Mouse (Mus musculus) heart, postnatal 0 days (tissue): ENCODE measurements around the gene Aoah. TPM values are rescaled to one million over a fixed set of nuclear protein-coding genes. Genes with fewer than 3 reads are reported as not detected.

Source experiments
- ATAC-seq: fragments of 200-750 bp; cut with Nextera tagmentation; 2 replicates; pipeline ENCODE4 v1.8.0; 2017; ENCODE audit warnings: low read depth, moderate number of reproducible peaks, moderate library complexity; ENCODE audit not compliant: insufficient read depth
- DNase-seq: peaks from one replicate; pipeline ENCODE4 v3.0.0-alpha.2; 2016; ENCODE audit warnings: low spot score
- H3K27ac ChIP-seq: fragments of 300-500 bp; sonication (generic); 2 replicates; pipeline ENCODE4 v1.5.1; 2014; ENCODE audit warnings: low read depth, mild to moderate bottlenecking
- H3K27me3 ChIP-seq: fragments of 300-500 bp; sonication (generic); 2 replicates; pipeline ENCODE4 v1.6.1; 2014; ENCODE audit warnings: low read length, mixed read lengths; ENCODE audit not compliant: control insufficient read depth, insufficient read depth
- H3K36me3 ChIP-seq: fragments of 300-500 bp; sonication (generic); replicated peaks from 2 replicates; pipeline ENCODE4 v1.6.1; 2014; ENCODE audit warnings: low read length, mixed read lengths; ENCODE audit not compliant: control insufficient read depth, insufficient read depth
- H3K4me1 ChIP-seq: fragments of 300-500 bp; sonication (generic); 2 replicates; pipeline ENCODE4 v1.6.1; 2014; ENCODE audit warnings: antibody characterized with exemption; ENCODE audit not compliant: control insufficient read depth, insufficient read depth
- H3K4me2 ChIP-seq: fragments of 300-500 bp; sonication (generic); 2 replicates; pipeline ENCODE4 v1.6.1; 2014; ENCODE audit warnings: low read depth, mild to moderate bottlenecking, low read length, moderate library complexity
- H3K4me3 ChIP-seq: fragments of 300-500 bp; sonication (generic); 2 replicates; pipeline ENCODE4 v1.5.1; 2014; ENCODE audit warnings: low read depth, low read length
- H3K9ac ChIP-seq: fragments of 300-500 bp; sonication (generic); replicated peaks from 2 replicates; pipeline ENCODE4 v1.6.1; 2014; ENCODE audit warnings: low read depth, low read length, mixed read lengths
- H3K9me3 ChIP-seq: fragments of 300-500 bp; sonication (generic); replicated peaks from 2 replicates; pipeline ENCODE4 v1.6.1; 2016; ENCODE audit warnings: low read length; ENCODE audit not compliant: control insufficient read depth
- CTCF ChIP-seq: IDR thresholded peaks from 2 replicates; pipeline ENCODE4 v1.5.1; 2016; ENCODE audit warnings: antibody characterized with exemption, control low read depth, low read depth
- EP300 ChIP-seq: IDR thresholded peaks from 2 replicates; pipeline ENCODE4 v1.6.1; 2016; ENCODE audit warnings: antibody characterized with exemption, low read depth
- WGBS: fragments of 180-500 bp; shearing (Covaris S2); extraction: QIAGEN DNeasy Blood & Tissue Kit; methylation state at CpG from one replicate; pipeline ENCODE4 v1.1.7; 2014; 5-methylcytosine and 5-hydroxymethylcytosine counted together
- polyA plus RNA-seq: library from polyadenylated mRNA; unstranded; fragments of >200 nt; fragmentation: Nextera tagmentation; extraction: Ambion mirVana; gene quantifications from 2 replicates; pipeline ENCODE4 v1.2.1, GENCODE M21; 2015
- total RNA-seq: library from RNA; depleted of rRNA; stranded (reverse); fragments of >200 nt; gene quantifications from 2 replicates; pipeline ENCODE4 v1.2.3, GENCODE M21; 2014; ENCODE audit warnings: low replicate concordance

The Aoah gene
- total and polyA plus RNA-seq, 2 experiments from 2014 or later: 0.46 to 0.80 TPM

GRCm38 (mm10) chr13:21082686-21083085 lies 288.8 kb downstream of the Aoah start:
- H3K9me3 ChIP-seq: no peaks in the 10 kb centered on the region
- no peaks in the 10 kb centered on the region for H3K36me3 ChIP-seq
- H3K4me2 ChIP-seq: no peak overlapping the region
- ATAC-seq (no peak), DNase-seq (no peak)
- H3K4me1 ChIP-seq: no peaks in the 10 kb centered on the region
- no peak for TF ChIP-seq EP300
- no peak for TF ChIP-seq CTCF
- no peak overlapping the region for H3K27ac ChIP-seq
- no peaks in the 10 kb centered on the region for H3K27me3 ChIP-seq
- WGBS: 47% methylated on average over 2 of the region's 2 CpGs
- no peak overlapping the region for H3K9ac ChIP-seq
- H3K4me3 ChIP-seq: no peak overlapping the region
